Mouse (Mus musculus) heart, embryonic 16.5 days (tissue): ENCODE data around the gene Pamr1. TPM values are rescaled to one million over a fixed set of nuclear protein-coding genes. Genes with fewer than 3 reads are reported as not detected.

Experiments used
- ATAC-seq: fragments of 200-750 bp; cut with Nextera tagmentation; replicated peaks from 2 replicates; pipeline ENCODE4 v1.8.0; 2017; ENCODE audit warnings: moderate number of reproducible peaks; ENCODE audit not compliant: insufficient read depth, low FRiP score; ENCODE audit errors: extremely low read depth
- H3K27ac ChIP-seq: fragments of 300-500 bp; sonication (generic); 2 replicates; pipeline ENCODE4 v1.5.1; 2014; ENCODE audit warnings: mild to moderate bottlenecking, low read length, control low read depth, moderate library complexity
- H3K27me3 ChIP-seq: fragments of 300-500 bp; sonication (generic); 2 replicates; pipeline ENCODE4 v1.6.1; 2014; ENCODE audit warnings: low read length, mixed read lengths; ENCODE audit not compliant: control insufficient read depth, insufficient read depth
- H3K36me3 ChIP-seq: fragments of 300-500 bp; sonication (generic); 2 replicates; pipeline ENCODE4 v1.6.1; 2014; ENCODE audit not compliant: control insufficient read depth, insufficient read depth
- H3K4me1 ChIP-seq: fragments of 300-500 bp; sonication (generic); 2 replicates; pipeline ENCODE4 v1.6.1; 2014; ENCODE audit warnings: low read length, mixed read lengths; ENCODE audit not compliant: control insufficient read depth, insufficient read depth
- H3K4me2 ChIP-seq: fragments of 300-500 bp; sonication (generic); 2 replicates; pipeline ENCODE4 v1.6.1; 2014; ENCODE audit warnings: low read depth, mild to moderate bottlenecking, control low read depth, low read length
- H3K4me3 ChIP-seq: fragments of 300-500 bp; sonication (generic); 2 replicates; pipeline ENCODE4 v1.5.1; 2014; ENCODE audit warnings: mild to moderate bottlenecking, control low read depth, low read length
- H3K9ac ChIP-seq: fragments of 300-500 bp; sonication (generic); 2 replicates; pipeline ENCODE4 v1.6.1; 2014; ENCODE audit warnings: low read length, control low read depth
- H3K9me3 ChIP-seq: fragments of 300-500 bp; sonication (generic); replicated peaks from 2 replicates; pipeline ENCODE4 v1.6.1; 2016; ENCODE audit warnings: low read length; ENCODE audit not compliant: control insufficient read depth
- WGBS: fragments of 180-500 bp; shearing (Covaris S2); extraction: QIAGEN DNeasy Blood & Tissue Kit; methylation state at CpG from one replicate; pipeline ENCODE4 v1.1.7; 2014; 5-methylcytosine and 5-hydroxymethylcytosine counted together
- polyA plus RNA-seq: library from polyadenylated mRNA; unstranded; fragments of >200 nt; fragmentation: Nextera tagmentation; extraction: Ambion mirVana; gene quantifications from 2 replicates; pipeline ENCODE4 v1.2.1, GENCODE M21; 2015

The Pamr1 gene
- polyA plus RNA-seq, 1 experiment from 2014 or later: 3.5 TPM

- no peak overlapping the region for H3K4me3 ChIP-seq
- no peak for ATAC-seq
- H3K9me3 ChIP-seq: no peaks in the 10 kb centered on the region
- no peak overlapping the region for H3K27ac ChIP-seq
- no peak overlapping the region for H3K9ac ChIP-seq
- 67% methylated on average over 3 of the region's 3 CpGs for WGBS
- no peaks in the 10 kb centered on the region for H3K36me3 ChIP-seq
- H3K27me3 ChIP-seq: peaks cover 17% of the 10 kb centered on the region
- H3K4me2 ChIP-seq: no peak overlapping the region
- peaks cover 2% of the 10 kb centered on the region; the same call in 1 of the 2 replicates for H3K4me1 ChIP-seq
These were observed 114.1 kb downstream of the Pamr1 start for GRCm38 (mm10) chr2:102663865-102664264.

- 0 out of 2 replicates have a peak, but pooled peaks cover 2% of the 10 kb centered on the region for H3K4me1 ChIP-seq
- no peak for ATAC-seq
- H3K9ac ChIP-seq: no peak overlapping the region
- H3K4me3 ChIP-seq: no peak overlapping the region
- 57% methylated on average over 6 of the region's 6 CpGs for whole genome bisulfite sequencing
- H3K4me2 ChIP-seq: no peak overlapping the region
- no peaks in the 10 kb centered on the region for H3K36me3 ChIP-seq
- no peaks in the 10 kb centered on the region; the same call in 1 of the 2 replicates for H3K27me3 ChIP-seq
- no peak overlapping the region for H3K27ac ChIP-seq
- no peaks in the 10 kb centered on the region for H3K9me3 ChIP-seq
These were observed 118.2 kb downstream of the Pamr1 start for GRCm38 (mm10) chr2:102667981-102668380.

- no peak for ATAC-seq
- Histone ChIP-seq H3K27me3 (no peaks in the 10 kb centered on the region; the same call in 1 of the 2 replicates), H3K4me3 (no peak overlapping the region), H3K36me3 (no peaks in the 10 kb centered on the region), H3K4me1 (no peaks in the 10 kb centered on the region), H3K9ac (no peak overlapping the region), H3K4me2 (no peak overlapping the region), H3K9me3 (no peaks in the 10 kb centered on the region), H3K27ac (no peak overlapping the region)
- 32% methylated on average over 6 of the region's 6 CpGs for WGBS
These were observed 119.8 kb downstream of the Pamr1 start for GRCm38 (mm10) chr2:102669580-102669979.

GRCm38 (mm10) chr2:102674582-102674981 lies 124.8 kb downstream of the Pamr1 start:
- no peak overlapping the region for H3K4me3 ChIP-seq
- ATAC-seq: no peak
- no peaks in the 10 kb centered on the region for H3K36me3 ChIP-seq
- H3K27ac ChIP-seq: no peak overlapping the region
- no peak overlapping the region for H3K9ac ChIP-seq
- H3K4me1 ChIP-seq: no peaks in the 10 kb centered on the region
- no peaks in the 10 kb centered on the region for H3K9me3 ChIP-seq
- H3K27me3 ChIP-seq: no peaks in the 10 kb centered on the region
- 64% methylated on average over 2 of the region's 2 CpGs for WGBS
- H3K4me2 ChIP-seq: no peak overlapping the region

GRCm38 (mm10) chr2:102675275-102675674 lies 125.5 kb downstream of the Pamr1 start:
- Histone ChIP-seq H3K4me3 (no peak overlapping the region), H3K27me3 (no peaks in the 10 kb centered on the region), H3K9me3 (no peaks in the 10 kb centered on the region), H3K4me2 (no peak overlapping the region), H3K9ac (no peak overlapping the region), H3K36me3 (no peaks in the 10 kb centered on the region), H3K27ac (no peak overlapping the region), H3K4me1 (no peaks in the 10 kb centered on the region)
- no peak for ATAC-seq
- 75% methylated on average over 6 of the region's 6 CpGs for WGBS

- no peak overlapping the region for H3K9ac ChIP-seq
- no peak overlapping the region for H3K27ac ChIP-seq
- H3K9me3 ChIP-seq: no peaks in the 10 kb centered on the region
- H3K36me3 ChIP-seq: no peaks in the 10 kb centered on the region
- H3K27me3 ChIP-seq: no peaks in the 10 kb centered on the region
- no peak for ATAC-seq
- H3K4me2 ChIP-seq: no peak overlapping the region
- H3K4me3 ChIP-seq: no peak overlapping the region
- no peaks in the 10 kb centered on the region for H3K4me1 ChIP-seq
- 84% methylated on average over 9 of the region's 9 CpGs for WGBS
These were observed 127.0 kb downstream of the Pamr1 start for GRCm38 (mm10) chr2:102676716-102677312.

GRCm38 (mm10) chr2:102677400-102677799 lies 127.6 kb downstream of the Pamr1 start:
- H3K27ac ChIP-seq: no peak overlapping the region
- H3K36me3 ChIP-seq: no peaks in the 10 kb centered on the region
- no peak for ATAC-seq
- WGBS: 70% methylated on average over 6 of the region's 6 CpGs
- no peak overlapping the region for H3K4me3 ChIP-seq
- no peaks in the 10 kb centered on the region for H3K9me3 ChIP-seq
- H3K9ac ChIP-seq: no peak overlapping the region
- no peak overlapping the region for H3K4me2 ChIP-seq
- H3K4me1 ChIP-seq: no peaks in the 10 kb centered on the region
- no peaks in the 10 kb centered on the region for H3K27me3 ChIP-seq

- Histone ChIP-seq H3K9me3 (no peaks in the 10 kb centered on the region), H3K4me3 (no peak overlapping the region), H3K36me3 (no peaks in the 10 kb centered on the region), H3K27ac (no peak overlapping the region), H3K27me3 (no peaks in the 10 kb centered on the region), H3K4me1 (no peaks in the 10 kb centered on the region), H3K9ac (no peak overlapping the region), H3K4me2 (no peak overlapping the region)
- 73% methylated on average over 7 of the region's 7 CpGs for WGBS
- no peak for ATAC-seq
These were observed 131.5 kb downstream of the Pamr1 start for GRCm38 (mm10) chr2:102681351-102681750.

GRCm38 (mm10) chr2:102682168-102682567 lies 132.4 kb downstream of the Pamr1 start:
- no peak for ATAC-seq

More at GRCm38 (mm10) chr2:102682168-102682567, 132.4 kb downstream of the Pamr1 start:
- Histone ChIP-seq H3K4me1 (no peaks in the 10 kb centered on the region), H3K27ac (no peak overlapping the region), H3K4me2 (no peak overlapping the region), H3K9ac (no peak overlapping the region), H3K36me3 (no peaks in the 10 kb centered on the region), H3K9me3 (no peaks in the 10 kb centered on the region), H3K27me3 (no peaks in the 10 kb centered on the region), H3K4me3 (no peak overlapping the region)
- 44% methylated on average over 5 of the region's 5 CpGs for WGBS
